Mouse (Mus musculus) liver, embryonic 14.5 days (tissue): ENCODE data around the gene Prtn3.

Experiments used
- CTCF ChIP-seq: IDR thresholded peaks from 2 replicates; pipeline ENCODE4 v1.5.1; 2016; ENCODE audit warnings: antibody characterized with exemption, low read depth, control low read depth
- EP300 ChIP-seq: IDR thresholded peaks from 2 replicates; pipeline ENCODE4 v1.6.1; 2016; ENCODE audit warnings: antibody characterized with exemption, low read depth

GRCm38 (mm10) chr10:79865189-79865601 is 9.1 kb upstream of the Prtn3 start:
- TF ChIP-seq CTCF, result no peak
- no peak for TF ChIP-seq EP300
